Mouse (Mus musculus) MN1 (cell line): ENCODE data around the gene Phtf2.

Experiments used
- DNase-seq: peaks from one replicate; pipeline ENCODE4 v3.0.0-alpha.2; 2016; ENCODE audit warnings: low spot score

The Phtf2 gene

GRCm38 (mm10) chr5:20881915-20882800, at the start of gene Phtf2, which contains the start of gene Tmem60:
Phtf2 (minus strand) TSS chr5:20882124.
Tmem60 (plus strand) TSS chr5:20882191.
- DNase-seq: peak; percentile 99

DNA sequence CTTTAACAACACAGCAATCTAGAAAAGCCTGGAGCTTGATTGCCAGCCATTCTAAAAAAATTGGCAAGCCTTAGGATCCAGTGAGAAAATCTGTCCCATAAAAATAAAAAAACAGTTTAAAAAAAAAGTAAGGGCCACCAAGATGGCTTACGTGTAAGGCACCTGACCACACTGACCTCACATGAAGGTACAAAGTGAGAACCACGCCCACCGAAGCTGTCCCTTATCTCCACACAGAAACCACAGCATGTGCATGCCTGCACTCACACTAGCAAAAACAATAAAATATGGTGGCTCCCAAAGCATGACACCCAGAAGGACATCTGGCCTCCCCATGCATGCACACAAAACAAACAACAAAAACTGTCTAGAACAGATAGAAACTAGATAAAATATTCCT, 49.4 kb upstream of the Phtf2 start:
- no peak for DNase-seq

GRCm38 (mm10) chr5:20930430-20930829, 48.5 kb upstream of the Phtf2 start:
- DNase-seq: no peak

DNA sequence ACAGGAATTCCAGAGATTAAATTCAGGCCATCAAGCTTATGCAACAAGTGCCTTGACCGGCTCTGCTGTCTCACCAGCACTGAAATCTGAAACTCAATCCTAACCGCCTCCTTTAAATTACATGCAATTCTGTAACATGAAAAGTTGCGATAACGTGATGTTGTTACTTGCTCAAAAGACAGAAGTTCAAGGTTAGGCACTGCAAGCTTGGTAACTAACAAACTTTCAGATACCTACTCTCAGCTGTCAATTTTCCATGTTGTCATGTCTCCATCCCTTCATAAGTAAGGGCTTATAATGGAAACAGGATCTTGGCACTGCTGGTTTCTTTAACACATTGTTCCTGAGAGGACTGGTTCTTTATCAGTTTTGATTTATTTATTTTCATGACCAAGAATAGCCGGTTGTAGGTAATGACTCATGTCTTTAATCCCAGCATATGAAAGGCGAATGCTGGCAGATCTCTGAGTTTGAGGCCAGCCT, 47.8 kb upstream of the Phtf2 start:
- no peak for DNase-seq

- no peak for DNase-seq
Measured at GRCm38 (mm10) chr5:20925451-20925850, 43.5 kb upstream of the Phtf2 start.

DNA sequence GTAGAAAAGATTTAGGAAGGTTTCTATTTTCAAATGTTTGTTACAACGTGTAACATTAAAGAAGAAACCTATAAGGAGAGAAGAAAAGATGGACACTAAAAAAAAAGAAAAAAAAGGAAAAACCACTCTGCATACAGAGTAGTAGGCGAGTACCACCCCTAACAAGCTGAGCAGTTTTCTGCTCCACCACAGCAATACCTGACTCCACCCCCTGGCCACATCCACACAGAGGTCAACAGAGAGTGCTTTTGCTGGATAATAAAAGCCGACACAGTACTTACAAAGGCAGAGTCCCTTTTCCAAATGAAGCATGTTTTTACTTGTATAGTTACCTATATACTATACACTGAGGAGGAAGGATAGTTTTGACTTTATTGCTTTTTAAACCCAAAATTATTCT, 42.7 kb upstream of the Phtf2 start:
- DNase-seq: no peak

- DNase-seq: no peak
Measured at GRCm38 (mm10) chr5:20919566-20919965, 37.6 kb upstream of the Phtf2 start.

DNA sequence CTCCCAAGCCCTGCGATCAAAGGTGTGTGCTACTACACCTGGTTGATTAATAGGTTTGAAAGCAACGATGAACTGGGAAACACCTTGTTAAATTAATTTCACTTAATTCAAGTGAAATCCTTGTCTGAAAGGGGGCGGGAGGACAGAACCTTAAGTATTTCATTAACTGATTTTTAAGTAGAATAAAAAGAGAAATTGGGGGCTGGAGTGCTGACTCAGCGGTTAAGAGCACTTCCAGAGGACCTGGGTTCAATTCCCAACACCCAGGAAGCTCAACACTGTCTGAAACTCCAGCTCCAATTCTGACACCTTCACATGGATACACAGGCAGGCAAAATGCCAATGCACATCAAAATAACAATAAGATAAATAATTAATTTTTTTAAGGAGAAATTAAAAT, 37.0 kb upstream of the Phtf2 start:
- DNase-seq: no peak

GRCm38 (mm10) chr5:20913372-20914275, 31.7 kb upstream of the Phtf2 start:
- DNase-seq: peak; percentile 67

- no peak for DNase-seq
Measured at GRCm38 (mm10) chr5:20911741-20912140, 29.8 kb upstream of the Phtf2 start.

DNA sequence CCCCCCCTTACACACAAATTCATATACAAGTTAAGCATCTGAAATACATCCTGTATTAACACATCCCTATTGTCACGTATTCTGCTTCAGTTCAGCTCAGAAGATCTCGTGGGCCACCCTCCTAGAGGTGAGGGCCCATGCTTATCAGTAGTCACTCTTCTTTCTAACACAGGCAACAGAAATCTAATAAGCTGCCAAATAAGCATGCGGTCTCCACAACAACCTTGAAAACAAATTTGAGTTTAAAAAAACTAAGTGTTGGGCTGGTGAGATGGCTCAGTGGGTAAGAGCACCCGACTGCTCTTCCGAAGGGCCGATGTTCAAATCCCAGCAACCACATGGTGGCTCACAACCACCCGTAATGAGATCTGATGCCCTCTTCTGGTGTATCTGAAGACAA, 24.3 kb upstream of the Phtf2 start:
- no peak for DNase-seq

GRCm38 (mm10) chr5:20905437-20905836, 23.5 kb upstream of the Phtf2 start:
- no peak for DNase-seq

- no peak for DNase-seq
Measured at GRCm38 (mm10) chr5:20904647-20905046, 22.7 kb upstream of the Phtf2 start.

GRCm38 (mm10) chr5:20897446-20898167, 15.7 kb upstream of the Phtf2 start:
- no peak for DNase-seq

DNA sequence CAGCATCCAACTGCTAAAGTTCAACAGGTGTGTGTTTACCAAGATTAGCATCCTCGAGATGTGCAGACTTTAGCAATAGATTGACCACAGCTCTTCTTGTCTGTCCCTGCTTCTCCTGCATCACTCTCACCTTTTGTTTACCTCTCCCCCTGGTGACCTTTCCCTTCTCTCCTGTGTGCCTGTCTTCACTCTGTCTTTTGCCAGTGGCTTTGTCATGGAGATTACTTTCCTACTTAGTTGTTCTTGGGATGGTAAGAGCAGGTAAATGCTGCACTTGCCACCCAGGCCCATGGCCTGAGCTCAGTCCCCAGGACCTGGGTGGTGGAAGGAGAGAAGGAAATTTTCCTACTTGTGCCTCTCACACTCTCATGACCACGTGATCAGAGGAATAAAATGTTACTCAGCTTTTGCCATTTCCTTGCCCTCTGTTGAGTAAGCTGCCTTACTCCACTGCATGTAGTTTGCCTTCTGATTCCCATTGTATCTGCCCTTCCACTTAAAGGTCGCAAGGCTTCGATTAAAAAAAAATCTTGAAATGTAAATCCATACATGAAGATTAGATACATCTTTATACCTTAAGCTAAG, 2.2 kb upstream of the Phtf2 start:
- DNase-seq: no peak

- peak; percentile 73 for DNase-seq
Measured at GRCm38 (mm10) chr5:20880797-20881775, 838 bp downstream of the Phtf2 start.

DNA sequence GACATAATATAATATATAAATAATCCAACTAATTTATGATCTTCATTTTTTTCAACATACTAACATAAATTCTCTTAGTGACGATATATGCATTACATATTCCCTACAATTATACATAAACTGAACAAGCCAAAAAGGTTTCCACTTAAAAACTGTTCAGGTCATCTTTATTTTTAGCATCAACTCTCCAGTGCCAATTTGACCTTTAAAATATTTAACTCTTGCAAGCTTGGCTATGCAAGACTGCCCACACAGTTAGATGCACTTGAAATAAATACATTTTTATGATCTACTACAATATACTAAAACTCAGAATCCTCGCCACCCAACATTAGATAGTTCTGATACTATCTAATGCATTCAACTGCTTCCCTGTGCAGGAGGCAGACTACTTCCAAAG, 1.5 kb downstream of the Phtf2 start:
- no peak for DNase-seq

DNA sequence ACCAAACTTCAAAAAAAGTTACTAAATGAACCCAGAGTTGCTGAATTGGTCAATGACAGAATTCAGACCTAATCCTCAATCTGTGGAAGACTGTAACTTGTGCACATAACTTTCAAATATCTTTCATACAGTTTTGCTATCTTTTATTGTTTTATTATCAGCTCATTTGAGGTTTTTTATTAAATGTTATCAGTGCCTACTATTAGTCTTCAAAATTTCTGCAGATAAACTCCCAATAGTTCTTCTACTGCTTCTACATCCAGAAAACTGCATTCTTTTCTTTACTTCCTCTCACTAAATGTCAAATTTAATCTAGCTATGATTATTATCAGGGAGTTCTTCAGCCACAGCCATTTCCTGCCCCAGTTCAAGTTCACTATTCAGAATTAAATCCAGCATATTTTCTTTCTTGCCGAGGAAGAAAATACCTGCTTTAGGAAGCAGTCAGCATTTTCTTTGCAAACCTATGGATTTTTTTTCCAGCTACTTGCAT, 4.9 kb downstream of the Phtf2 start:
- no peak for DNase-seq

- no peak for DNase-seq
Measured at GRCm38 (mm10) chr5:20873146-20873545, 8.8 kb downstream of the Phtf2 start.

DNA sequence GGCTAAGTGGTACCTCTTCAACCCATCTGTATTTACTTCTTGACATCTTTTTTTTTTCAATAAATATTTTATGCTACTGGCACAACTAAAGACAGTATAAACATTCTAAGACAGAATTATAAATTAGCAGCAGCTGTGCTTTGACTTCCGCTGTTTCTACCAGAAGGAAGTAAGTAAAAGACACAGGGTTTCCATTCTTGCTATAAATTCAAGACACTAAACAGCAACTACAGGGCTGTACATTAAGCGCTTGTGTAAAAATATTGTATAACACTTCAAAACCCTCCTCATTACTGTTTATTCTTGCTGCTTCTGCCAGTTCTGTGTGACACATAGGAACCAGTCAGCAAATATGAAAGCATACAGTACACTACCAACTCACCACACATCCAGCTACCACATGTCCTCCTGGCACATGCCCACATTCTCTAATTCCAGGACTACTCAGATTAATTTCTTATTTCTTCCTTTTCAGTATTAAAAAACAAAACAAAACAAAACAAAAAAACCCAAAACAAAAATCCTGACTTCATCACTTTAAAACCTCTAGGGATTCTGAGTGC, 16.6 kb downstream of the Phtf2 start:
- DNase-seq: no peak
